Mouse (Mus musculus): ENCODE measurements around the gene Trim16. TPM values are rescaled to one million over a fixed set of nuclear protein-coding genes. Genes with fewer than 3 reads are reported as not detected.
A peak's percentile ranks its signal among the peaks of the same experiment; 100 is the strongest.

Gene Trim16
- polyA plus RNA-seq, 1 experiment = 3.7 TPM

DNA sequence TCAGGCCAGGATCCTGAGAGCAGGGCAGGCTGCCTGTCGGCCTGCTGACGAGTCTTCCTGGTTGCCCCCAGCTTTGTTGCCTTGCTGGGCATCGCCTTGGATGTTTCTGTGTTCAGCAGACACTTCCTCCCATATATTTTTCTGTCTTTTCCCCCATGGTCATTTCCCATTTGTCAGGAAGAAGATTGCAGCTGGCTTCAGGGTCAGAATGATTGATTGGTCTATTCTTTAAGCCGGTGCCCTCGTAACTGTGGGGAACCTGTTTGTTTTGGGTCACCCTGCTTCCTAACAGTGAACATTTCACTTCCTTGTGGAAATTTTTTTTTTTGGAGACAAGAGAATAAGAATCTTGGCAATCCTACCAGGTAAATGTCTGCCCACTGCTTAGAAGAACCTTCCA, 65.3 kb downstream of the Trim16 start:
- H3K27ac ChIP-seq (ENCODE audit: insufficient read depth, low read depth, low read length) = peak overlapping the region; percentile 21; the same call in 1 of the 2 replicates
- DNase-seq = peak; percentile 51

DNA sequence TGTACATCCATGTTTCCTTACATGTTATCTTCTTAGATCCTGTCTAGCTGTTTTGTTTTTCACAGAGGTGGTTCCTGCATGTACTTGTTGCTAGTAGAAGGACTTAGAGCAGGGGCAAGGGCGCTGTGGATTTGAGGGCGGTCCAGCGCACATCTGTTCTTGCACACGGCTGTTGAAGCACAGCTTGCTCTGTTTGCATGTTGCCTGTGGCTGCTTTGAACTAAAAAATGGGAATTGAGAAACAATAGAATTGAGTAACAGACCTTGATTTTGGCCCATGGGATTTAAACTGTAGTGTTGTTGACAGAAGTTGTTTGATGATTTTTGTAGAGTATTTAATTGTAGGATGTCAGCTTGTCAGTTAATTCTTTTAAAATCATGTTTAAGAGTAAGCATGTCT, 70.8 kb downstream of the Trim16 start:
- H3K4me1 ChIP-seq (ENCODE audit: control insufficient read depth, insufficient read depth, low read length) = no peaks in the 10 kb centered on the region
- 82% methylated on average over 4 of the region's 4 CpGs for WGBS
- H3K4me3 ChIP-seq (ENCODE audit: insufficient read depth, low read depth, low read length) = no peak overlapping the region
- TF ChIP-seq CTCF (conservative IDR thresholded peaks at IDR 0.05; ENCODE audit: insufficient read depth, insufficient read length, low read depth, low read length) (no peak), POLR2A (IDR thresholded peaks at IDR 0.05; ENCODE audit: low read depth, low read length) (no peak)
- H3K36me3 ChIP-seq (ENCODE audit: control insufficient read depth, insufficient read depth, low read length) = peaks cover 3% of the 10 kb centered on the region
- H3K27ac ChIP-seq (ENCODE audit: insufficient read depth, low read depth, low read length) = no peak overlapping the region
- no peak for DNase-seq
- H3K27me3 ChIP-seq (replicated peaks; ENCODE audit: control insufficient read depth, insufficient read depth, low read length) = no peaks in the 10 kb centered on the region

More for the DNA sequence above, 65.3 kb downstream of the Trim16 start:
- TF ChIP-seq POLR2A (IDR thresholded peaks at IDR 0.05; ENCODE audit: low read depth, low read length) = no peak
- no peak for TF ChIP-seq CTCF (conservative IDR thresholded peaks at IDR 0.05; ENCODE audit: insufficient read depth, insufficient read length, low read depth, low read length)
- Histone ChIP-seq H3K4me1 (ENCODE audit: control insufficient read depth, insufficient read depth, low read length) (no peaks in the 10 kb centered on the region), H3K36me3 (ENCODE audit: control insufficient read depth, insufficient read depth, low read length) (peaks cover 3% of the 10 kb centered on the region), H3K4me3 (ENCODE audit: insufficient read depth, low read depth, low read length) (no peak overlapping the region), H3K27me3 (replicated peaks; ENCODE audit: control insufficient read depth, insufficient read depth, low read length) (no peaks in the 10 kb centered on the region)
- 63% methylated on average over 5 of the region's 5 CpGs for WGBS

DNA sequence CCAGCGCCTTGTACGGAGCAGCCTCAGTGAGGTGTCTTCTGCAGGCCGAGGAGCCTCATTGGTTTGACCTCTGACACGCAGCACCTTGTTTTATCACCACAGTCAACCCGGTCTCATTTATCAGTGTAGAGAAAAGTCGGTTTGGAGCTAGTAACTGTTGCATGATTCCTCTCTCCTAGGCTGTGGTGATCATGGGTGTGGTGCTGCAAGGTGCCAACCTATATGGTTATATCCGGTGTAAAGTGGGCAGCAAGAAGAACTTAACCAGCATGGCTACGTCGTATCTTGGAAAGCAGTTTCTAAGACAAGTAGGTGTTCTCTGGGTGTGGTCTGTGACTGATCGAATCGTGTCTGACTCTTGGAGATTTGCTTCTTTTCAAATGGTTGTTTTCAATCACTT, 71.7 kb downstream of the Trim16 start:
- Histone ChIP-seq H3K27me3 (replicated peaks; ENCODE audit: control insufficient read depth, insufficient read depth, low read length) (no peaks in the 10 kb centered on the region), H3K4me1 (ENCODE audit: control insufficient read depth, insufficient read depth, low read length) (no peaks in the 10 kb centered on the region), H3K36me3 (ENCODE audit: control insufficient read depth, insufficient read depth, low read length) (peaks cover 1% of the 10 kb centered on the region), H3K4me3 (ENCODE audit: insufficient read depth, low read depth, low read length) (no peak overlapping the region), H3K27ac (ENCODE audit: insufficient read depth, low read depth, low read length) (no peak overlapping the region)
- TF ChIP-seq CTCF (conservative IDR thresholded peaks at IDR 0.05; ENCODE audit: insufficient read depth, insufficient read length, low read depth, low read length) (no peak), POLR2A (IDR thresholded peaks at IDR 0.05; ENCODE audit: low read depth, low read length) (no peak)
- DNase-seq = no peak
- WGBS = 92% methylated on average over 11 of the region's 11 CpGs

Other genes with a start within 250 kb of the Trim16 start
- 2.6 and 4.1 TPM in 2 replicates for gene Trpv2, start 245.7 kb upstream of the Trim16 start, polyA plus RNA-seq (2012; rRNA removed)
- gene Lrrc75a, start 171.7 kb upstream of the Trim16 start, polyA plus RNA-seq (2012; rRNA removed) = 7.8 and 8.0 TPM in 2 replicates
- 24.0 and 33.1 TPM in 2 replicates for gene Mmgt2, start 171.6 kb upstream of the Trim16 start, polyA plus RNA-seq (2012; rRNA removed)
- 1.2 TPM in 2 replicates for gene Zfp287, start 88.3 kb upstream of the Trim16 start, polyA plus RNA-seq (2012; rRNA removed)
- gene Gm10428, start 67.1 kb upstream of the Trim16 start, polyA plus RNA-seq (2012; rRNA removed) = not detected in 2 replicates
- gene Zfp286, start 30.8 kb upstream of the Trim16 start, polyA plus RNA-seq (2012; rRNA removed) = 0.42 and 0.83 TPM in 2 replicates
- gene Fbxw10, start 26.8 kb downstream of the Trim16 start, polyA plus RNA-seq (2012; rRNA removed) = 0.29 and 0.30 TPM in 2 replicates
- 21.3 and 26.1 TPM in 2 replicates for gene Tvp23b, start 59.2 kb downstream of the Trim16 start, polyA plus RNA-seq (2012; rRNA removed)
- 0.14 TPM in 1 of 2 replicates, not detected in the other for gene Cdrt4, start 131.0 kb downstream of the Trim16 start, polyA plus RNA-seq (2012; rRNA removed)
- not detected in 2 replicates for gene Tekt3, start 241.4 kb downstream of the Trim16 start, polyA plus RNA-seq (2012; rRNA removed)

Measured in kidney, adult 2 months (tissue).